Mouse (Mus musculus) forebrain, embryonic 11.5 days (tissue): ENCODE data around the gene Gm2115. TPM values are rescaled to one million over a fixed set of nuclear protein-coding genes. Genes with fewer than 3 reads are reported as not detected.
A peak's percentile ranks its signal among the peaks of the same experiment; 100 is the strongest.

Experiments
- ATAC-seq: fragments of 200-750 bp; cut with Nextera tagmentation; replicated peaks from 2 replicates; pipeline ENCODE4 v1.8.0; 2017; ENCODE audit warnings: moderate TSS enrichment; ENCODE audit not compliant: low FRiP score
- DNase-seq: peaks from one replicate; pipeline ENCODE4 v3.0.0-alpha.2; 2017; ENCODE audit warnings: low spot score
- H3K27ac ChIP-seq: fragments of 300-500 bp; sonication (generic); 2 replicates; pipeline ENCODE4 v1.5.1; 2014; ENCODE audit warnings: low read depth, low read length
- H3K27me3 ChIP-seq: fragments of 300-500 bp; sonication (generic); 2 replicates; pipeline ENCODE4 v1.6.1; 2014; ENCODE audit warnings: mild to moderate bottlenecking, low read length, mixed read lengths; ENCODE audit not compliant: control insufficient read depth, insufficient read depth
- H3K36me3 ChIP-seq: fragments of 300-500 bp; sonication (generic); 2 replicates; pipeline ENCODE4 v1.6.1; 2014; ENCODE audit warnings: mild to moderate bottlenecking, low read length, moderate library complexity, mixed read lengths; ENCODE audit not compliant: control insufficient read depth, insufficient read depth
- H3K4me1 ChIP-seq: fragments of 300-500 bp; sonication (generic); replicated peaks from 2 replicates; pipeline ENCODE4 v1.6.1; 2014; ENCODE audit warnings: low read length, mixed read lengths; ENCODE audit not compliant: control insufficient read depth, insufficient read depth
- H3K4me2 ChIP-seq: fragments of 300-500 bp; sonication (generic); 2 replicates; pipeline ENCODE4 v1.6.1; 2014; ENCODE audit warnings: low read depth, mild to moderate bottlenecking, low read length, moderate library complexity, mixed read lengths; ENCODE audit not compliant: severe bottlenecking
- H3K4me3 ChIP-seq: fragments of 300-500 bp; sonication (generic); 2 replicates; pipeline ENCODE4 v1.5.1; 2014; ENCODE audit warnings: low read depth, low read length
- H3K9ac ChIP-seq: fragments of 300-500 bp; sonication (generic); 2 replicates; pipeline ENCODE4 v1.6.1; 2014; ENCODE audit warnings: low read length
- H3K9me3 ChIP-seq: fragments of 300-500 bp; sonication (generic); 2 replicates; pipeline ENCODE4 v1.6.1; 2016; ENCODE audit warnings: low read length, mixed read lengths; ENCODE audit not compliant: control insufficient read depth
- WGBS: fragments of 180-500 bp; shearing (Covaris S2); extraction: QIAGEN DNeasy Blood & Tissue Kit; methylation state at CpG from one replicate; pipeline ENCODE4 v1.1.7; 2014; 5-methylcytosine and 5-hydroxymethylcytosine counted together
- polyA plus RNA-seq: library from polyadenylated mRNA; unstranded; fragments of >200 nt; fragmentation: Nextera tagmentation; extraction: Ambion mirVana; gene quantifications from 2 replicates; pipeline ENCODE4 v1.2.1, GENCODE M21; 2014

Gene Gm2115
- polyA plus RNA-seq, 1 experiment from 2014 or later, result 0.20 TPM

GRCm38 (mm10) chr7:84605033-84605687 is 76.4 kb downstream of the Gm2115 start:
- no peak for DNase-seq
- Histone ChIP-seq H3K9ac (peak overlapping the region; percentile 47), H3K36me3 (no peaks in the 10 kb centered on the region), H3K4me2 (peak overlapping the region; percentile 91), H3K27me3 (no peaks in the 10 kb centered on the region), H3K4me3 (peak overlapping the region; percentile 45), H3K27ac (no peak overlapping the region), H3K9me3 (no peaks in the 10 kb centered on the region), H3K4me1 (peaks cover 4% of the 10 kb centered on the region; the same call in 1 of the 2 replicates)
- ATAC-seq, result peak; percentile 50; the same call in 1 of the 2 replicates
- WGBS, result 10% methylated on average over 19 of the region's 19 CpGs

GRCm38 (mm10) chr7:84605704-84606292 is 77.0 kb downstream of the Gm2115 start:
- WGBS, result 1% methylated on average over 36 of the region's 36 CpGs
- H3K27me3 ChIP-seq, result no peaks in the 10 kb centered on the region
- H3K9me3 ChIP-seq, result no peaks in the 10 kb centered on the region
- H3K4me2 ChIP-seq, result peak overlapping the region; percentile 91
- DNase-seq (peak; percentile 66), ATAC-seq (peak; percentile 87)
- no peaks in the 10 kb centered on the region for H3K36me3 ChIP-seq
- peaks cover 4% of the 10 kb centered on the region; the same call in 1 of the 2 replicates for H3K4me1 ChIP-seq
- no peak overlapping the region for H3K27ac ChIP-seq
- peak overlapping the region; percentile 45 for H3K4me3 ChIP-seq
- peak overlapping the region; percentile 47 for H3K9ac ChIP-seq

GRCm38 (mm10) chr7:84606293-84606749 is 77.6 kb downstream of the Gm2115 start, which contains the start of gene Fah:
Gene Fah, minus strand, starts transcription at chr7:84606722.
- H3K36me3 ChIP-seq, result no peaks in the 10 kb centered on the region
- WGBS, result 2% methylated on average over 10 of the region's 10 CpGs
- H3K4me1 ChIP-seq, result peaks cover 4% of the 10 kb centered on the region; the same call in 1 of the 2 replicates

DNA sequence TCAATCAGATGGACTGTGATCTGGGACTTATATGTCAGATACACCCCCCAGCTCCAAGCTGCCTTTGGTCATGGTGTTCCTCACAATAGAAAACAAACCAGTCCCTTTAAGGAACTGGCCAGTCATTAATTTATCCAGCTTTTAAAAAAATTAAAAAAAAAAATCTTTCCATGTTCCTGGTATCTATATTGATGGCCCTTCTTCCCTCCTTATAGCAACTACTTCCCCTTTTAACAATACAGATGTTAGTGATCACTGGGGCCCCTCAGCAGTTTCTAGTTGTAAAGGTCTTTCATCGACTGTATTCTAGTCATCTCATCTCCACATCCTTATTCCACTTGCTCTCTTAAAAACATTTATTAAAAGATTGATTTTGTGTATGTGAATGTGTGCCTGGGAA is 82.9 kb downstream of the Gm2115 start:
- 98% methylated on average over 1 of the region's 1 CpGs for WGBS
- Histone ChIP-seq H3K4me1 (no peaks in the 10 kb centered on the region; the same call in 1 of the 2 replicates), H3K4me2 (no peak overlapping the region), H3K27ac (no peak overlapping the region), H3K4me3 (no peak overlapping the region), H3K27me3 (no peaks in the 10 kb centered on the region), H3K36me3 (no peaks in the 10 kb centered on the region; the same call in 1 of the 2 replicates), H3K9me3 (no peaks in the 10 kb centered on the region), H3K9ac (no peak overlapping the region)
- DNase-seq, result no peak
- ATAC-seq, result no peak

More at GRCm38 (mm10) chr7:84606293-84606749, 77.6 kb downstream of the Gm2115 start, which contains the start of gene Fah:
- Histone ChIP-seq H3K4me2 (peak within 1 kb of the TSS; percentile 91), H3K27ac (no peak within 1 kb of the TSS), H3K4me3 (peak within 1 kb of the TSS; percentile 45), H3K9me3 (no peaks in the 10 kb centered on the region), H3K27me3 (no peaks in the 10 kb centered on the region), H3K9ac (peak within 1 kb of the TSS; percentile 47)
- DNase-seq (no peak), ATAC-seq (peak; percentile 62)

DNA sequence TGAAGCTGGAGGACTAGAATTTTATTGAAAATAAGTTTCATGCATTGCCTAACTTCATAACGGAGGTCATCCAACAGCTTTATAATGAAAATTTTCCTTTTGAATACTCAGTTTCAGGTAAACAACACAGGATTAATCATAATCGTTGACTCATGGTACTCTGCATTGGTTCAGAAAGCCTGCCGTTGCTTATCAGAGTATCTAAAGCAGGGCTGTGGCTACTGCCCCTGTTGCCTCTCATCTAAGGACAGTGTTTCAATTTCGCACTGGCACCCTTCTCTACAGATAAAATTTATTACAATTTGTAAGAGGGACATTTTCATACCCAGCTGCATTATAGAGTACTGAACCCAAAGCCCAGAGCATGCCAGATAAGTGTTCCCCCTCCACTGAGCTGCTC is 83.7 kb downstream of the Gm2115 start:
- Histone ChIP-seq H3K9me3 (no peaks in the 10 kb centered on the region), H3K4me1 (no peaks in the 10 kb centered on the region), H3K4me2 (no peak overlapping the region), H3K9ac (no peak overlapping the region), H3K4me3 (no peak overlapping the region), H3K36me3 (no peaks in the 10 kb centered on the region; the same call in 1 of the 2 replicates), H3K27ac (no peak overlapping the region), H3K27me3 (no peaks in the 10 kb centered on the region)
- no peak for DNase-seq
- no peak for ATAC-seq
- WGBS, result 93% methylated on average over 4 of the region's 4 CpGs

DNA sequence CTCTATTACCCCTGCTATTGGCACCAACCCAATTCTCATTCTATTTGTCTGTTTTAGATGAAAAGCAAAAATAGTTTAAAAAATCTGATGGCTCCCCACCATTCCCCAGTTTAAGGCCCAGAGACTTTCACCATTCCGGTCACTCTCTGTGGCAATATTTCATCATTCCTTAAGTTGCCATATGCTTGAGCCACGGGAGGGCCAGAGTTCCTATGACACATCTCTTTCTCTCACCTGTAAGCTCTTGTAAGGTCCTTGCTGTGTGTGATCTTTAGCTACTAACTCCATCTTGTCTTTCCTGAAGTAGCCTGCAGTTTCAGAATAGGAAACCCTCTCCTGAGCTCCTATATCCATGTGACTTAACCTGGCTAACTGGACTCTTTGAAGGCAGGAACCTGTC is 90.2 kb downstream of the Gm2115 start:
- Histone ChIP-seq H3K27ac (no peak overlapping the region), H3K4me3 (no peak overlapping the region), H3K27me3 (no peaks in the 10 kb centered on the region), H3K4me1 (no peaks in the 10 kb centered on the region), H3K9me3 (no peaks in the 10 kb centered on the region), H3K36me3 (peaks cover 3% of the 10 kb centered on the region; the same call in 1 of the 2 replicates), H3K4me2 (no peak overlapping the region), H3K9ac (no peak overlapping the region)
- 91% methylated on average over 2 of the region's 2 CpGs for WGBS
- DNase-seq (no peak), ATAC-seq (no peak)

- no peak overlapping the region for H3K4me3 ChIP-seq
- H3K9me3 ChIP-seq, result no peaks in the 10 kb centered on the region
- peaks cover 3% of the 10 kb centered on the region; the same call in 1 of the 2 replicates for H3K36me3 ChIP-seq
- no peak for ATAC-seq
- no peaks in the 10 kb centered on the region for H3K4me1 ChIP-seq
- 97% methylated on average over 3 of the region's 3 CpGs for WGBS
- no peaks in the 10 kb centered on the region for H3K27me3 ChIP-seq
- H3K27ac ChIP-seq, result no peak overlapping the region
- no peak overlapping the region for H3K4me2 ChIP-seq
- no peak for DNase-seq
- no peak overlapping the region for H3K9ac ChIP-seq
These were observed 92.2 kb downstream of the Gm2115 start for GRCm38 (mm10) chr7:84620956-84621355.

GRCm38 (mm10) chr7:84623718-84624117 is 95.0 kb downstream of the Gm2115 start:
- 94% methylated on average over 4 of the region's 4 CpGs for WGBS
- peaks cover 3% of the 10 kb centered on the region; the same call in 1 of the 2 replicates for H3K36me3 ChIP-seq
- no peak overlapping the region for H3K4me2 ChIP-seq
- ATAC-seq (no peak), DNase-seq (no peak)
- no peaks in the 10 kb centered on the region for H3K9me3 ChIP-seq
- no peak overlapping the region for H3K4me3 ChIP-seq
- H3K27ac ChIP-seq, result no peak overlapping the region
- no peak overlapping the region for H3K9ac ChIP-seq
- H3K27me3 ChIP-seq, result no peaks in the 10 kb centered on the region
- H3K4me1 ChIP-seq, result no peaks in the 10 kb centered on the region
